Mouse (Mus musculus): Measurements from ENCODE around the gene Isyna1.

- TF ChIP-seq CTCF (IDR thresholded peaks at IDR 0.05; ENCODE audit: insufficient read depth, low read depth, low read length) (no peak), POLR2A (IDR thresholded peaks at IDR 0.05; ENCODE audit: insufficient read depth, low read depth, low read length) (no peak)
Observed at GRCm38 (mm10) chr8:70553740-70554139, 40.4 kb upstream of the Isyna1 start.

Measured in olfactory bulb, adult 2 months (tissue).